Mouse (Mus musculus): ENCODE measurements around the gene Gm13306.
"Not testable (repeated sequence)": the region's sequence is repeated elsewhere in the genome, so short reads cannot be mapped to it uniquely, and the experiment has no call there.

The Gm13306 gene

DNA sequence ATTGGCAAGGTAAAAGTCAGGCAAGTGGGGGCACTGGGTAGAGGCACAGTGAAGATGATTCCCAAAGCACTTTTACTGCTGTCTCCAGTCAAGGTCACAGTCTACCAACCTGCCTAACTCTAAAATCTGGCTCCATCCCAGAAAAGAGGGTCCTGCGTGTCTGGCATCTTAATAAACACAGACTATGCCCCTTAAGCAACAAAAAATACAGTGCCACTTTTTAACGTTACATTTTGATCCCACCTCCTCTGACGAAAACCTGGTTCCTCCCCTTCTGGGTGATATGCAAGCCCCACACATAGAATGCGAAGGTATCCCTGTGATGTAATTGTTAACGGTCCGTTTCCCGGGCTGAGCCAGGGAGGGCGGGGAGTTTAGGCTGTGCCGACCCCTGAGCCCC, at the start of gene Gm13306:
TSS of gene Gm13306 (plus strand) at position 301 of the 400 bp plus-strand sequence.
- not testable (repeated sequence) for DNase-seq (ENCODE audit: low read depth)

DNA sequence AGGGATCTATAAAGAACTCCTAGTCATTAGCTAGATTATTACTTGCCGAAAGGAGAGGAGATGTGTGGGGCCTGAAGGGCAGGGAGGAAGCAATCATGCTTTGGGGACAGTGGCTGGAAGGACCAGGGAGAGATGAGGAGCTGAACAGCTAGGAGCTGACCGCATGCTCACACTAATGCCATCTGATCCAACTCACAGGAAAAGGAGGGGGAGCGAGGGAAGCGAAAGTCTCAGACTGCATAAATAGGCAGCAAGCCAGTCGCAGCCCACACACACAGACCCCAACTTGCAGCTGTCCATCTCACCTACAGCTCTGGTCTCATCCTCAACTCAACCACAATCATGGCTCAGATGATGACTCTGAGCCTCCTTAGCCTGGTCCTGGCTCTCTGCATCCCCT, 38.7 kb upstream of the Gm13306 start, which contains the start of gene Gm13304:
TSS of gene Gm13304 (plus strand) at position 301 of the 400 bp plus-strand sequence.
- DNase-seq (ENCODE audit: low read depth), result not testable (repeated sequence)

DNA sequence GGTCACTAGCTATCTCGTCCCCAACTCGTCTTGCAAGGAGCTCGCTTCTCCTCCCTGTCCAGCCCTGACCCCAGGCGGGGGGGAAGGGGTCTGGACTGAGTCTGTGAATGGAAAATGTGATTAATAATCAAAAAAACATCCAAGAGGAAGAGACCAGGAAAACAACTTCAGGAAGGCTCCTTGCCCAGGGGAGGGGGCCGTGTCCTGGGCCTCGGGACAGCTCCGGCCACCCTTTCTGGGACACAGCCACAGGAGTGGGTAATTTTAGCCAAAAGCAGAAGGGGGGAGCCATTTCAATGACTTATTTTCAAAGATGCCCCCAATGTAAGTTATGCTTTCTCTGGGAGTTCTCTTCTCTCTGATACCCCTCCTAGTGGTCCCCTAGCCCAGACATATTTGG, 15.3 kb downstream of the Gm13306 start, which contains the start of gene Gm13305:
TSS of gene Gm13305 (minus strand) at position 101 of the 400 bp plus-strand sequence.
- not testable (repeated sequence) for DNase-seq (ENCODE audit: low read depth)

GRCm38 (mm10) chr4:42178243-42178642, 25.0 kb downstream of the Gm13306 start:
- DNase-seq (ENCODE audit: low read depth), result not testable (repeated sequence)

DNA sequence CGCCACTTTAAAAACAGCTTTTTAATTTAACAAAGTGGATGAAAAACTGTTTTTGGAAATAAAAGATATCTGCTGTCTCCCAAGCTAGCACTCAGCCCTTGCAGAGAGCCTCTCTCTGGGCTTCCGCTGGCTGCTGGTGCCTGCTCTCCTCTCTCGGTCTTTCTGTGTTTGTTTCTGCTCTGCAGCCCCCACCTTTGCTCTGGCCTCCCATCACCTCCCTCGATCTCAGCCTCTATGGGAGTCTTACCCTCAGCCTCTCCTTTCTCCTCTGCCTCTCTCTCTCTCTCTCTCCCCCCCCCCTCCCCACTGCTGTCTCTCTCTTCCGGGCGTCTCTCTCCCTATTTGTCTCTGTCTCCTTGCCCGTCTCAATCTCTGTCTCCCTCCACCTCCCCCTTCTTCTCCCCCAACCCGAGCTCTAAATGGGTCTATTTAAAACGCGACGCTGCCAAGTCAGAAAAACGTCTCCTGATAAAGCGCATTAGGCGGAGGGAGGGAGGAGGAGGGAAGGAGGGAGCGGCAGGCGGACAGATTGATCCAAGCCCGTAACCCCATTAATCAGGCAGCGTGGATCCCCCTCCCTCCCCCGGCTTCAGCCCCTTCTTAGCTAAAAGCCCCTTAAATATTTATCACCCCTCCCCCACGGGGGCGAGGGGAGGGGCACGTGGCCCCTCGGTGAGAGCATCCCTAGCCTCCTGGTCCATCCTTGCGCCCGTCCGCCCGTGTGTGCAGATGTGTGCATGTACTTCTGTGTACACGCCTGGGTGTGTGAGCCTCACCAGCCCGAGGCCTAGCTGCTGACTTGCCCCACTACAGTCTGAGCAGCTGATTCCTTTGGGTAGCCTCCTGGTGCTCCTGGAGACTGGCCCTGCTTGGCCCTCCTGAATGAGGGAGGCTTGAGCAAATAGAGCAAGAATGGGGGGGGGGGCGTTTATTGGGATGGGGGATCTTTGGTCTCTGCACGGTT, 30.3 kb downstream of the Gm13306 start:
- not testable (repeated sequence) for DNase-seq (ENCODE audit: low read depth)

GRCm38 (mm10) chr4:42184324-42184979, 31.2 kb downstream of the Gm13306 start:
- not testable (repeated sequence) for DNase-seq (ENCODE audit: low read depth)

- not testable (repeated sequence) for DNase-seq (ENCODE audit: low read depth)
These were observed 31.7 kb downstream of the Gm13306 start for GRCm38 (mm10) chr4:42184980-42185372.

Measured in c-Kit-positive CD71-positive TER-119-negative erythroid progenitor cells, embryonic 14.5 days (primary cell).